Mouse (Mus musculus): ENCODE data around the gene Fiz1.

Fiz1 gene

GRCm38 (mm10) chr7:5014251-5015117 is at the start of gene Fiz1, which contains the start of gene Zfp524:
Fiz1 (minus strand) TSS chr7:5014697.
Zfp524 (plus strand) TSS chr7:5014415.
- DNase-seq (ENCODE audit: low spot score in 2 of 2) = peak; percentile 94

DNA sequence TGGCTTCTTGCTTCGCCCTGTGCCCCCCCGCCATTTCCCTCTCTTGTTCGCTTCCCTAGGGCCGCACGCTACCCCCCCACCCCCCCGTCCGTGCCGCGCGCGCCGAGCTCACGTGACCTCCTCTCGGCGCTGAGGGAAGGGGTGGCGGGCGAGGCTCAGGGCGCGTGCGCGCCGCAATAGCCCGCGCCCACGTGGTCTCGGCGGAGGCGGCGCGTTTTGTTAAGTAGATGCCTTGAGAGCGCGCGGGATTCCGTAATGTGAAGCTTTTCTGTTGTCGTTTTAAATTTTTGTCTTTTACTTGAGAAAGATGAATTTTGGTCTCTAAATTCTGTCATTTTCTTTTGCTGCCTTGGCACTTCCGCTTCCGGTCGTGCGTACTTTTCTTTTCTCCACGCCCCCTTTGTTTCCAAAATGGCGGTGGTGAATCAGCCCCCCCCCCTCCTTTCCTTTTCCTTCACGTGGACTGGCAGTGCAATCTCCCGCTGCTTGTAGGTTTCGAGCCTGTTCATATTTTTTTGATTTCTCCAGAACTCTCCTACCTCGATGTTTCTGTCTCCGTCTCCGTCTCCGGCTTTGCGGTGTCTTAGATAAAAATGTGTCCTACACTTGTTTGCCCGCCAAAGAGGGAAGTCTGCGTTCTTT is 48.0 kb upstream of the Fiz1 start:
- DNase-seq (ENCODE audit: low spot score in 2 of 2) = peak in 1 of 2 experiments; percentile 72

GRCm38 (mm10) chr7:5061774-5062359 is 47.4 kb upstream of the Fiz1 start, which contains the start of gene U2af2:
U2af2 (plus strand) TSS chr7:5062143.
- DNase-seq (ENCODE audit: low spot score in 2 of 2) = peak; percentile 93 to 94

- DNase-seq (ENCODE audit: low spot score in 2 of 2) = peak; percentile 96 to 98
Observed at GRCm38 (mm10) chr7:5060944-5061773, 46.7 kb upstream of the Fiz1 start.

DNA sequence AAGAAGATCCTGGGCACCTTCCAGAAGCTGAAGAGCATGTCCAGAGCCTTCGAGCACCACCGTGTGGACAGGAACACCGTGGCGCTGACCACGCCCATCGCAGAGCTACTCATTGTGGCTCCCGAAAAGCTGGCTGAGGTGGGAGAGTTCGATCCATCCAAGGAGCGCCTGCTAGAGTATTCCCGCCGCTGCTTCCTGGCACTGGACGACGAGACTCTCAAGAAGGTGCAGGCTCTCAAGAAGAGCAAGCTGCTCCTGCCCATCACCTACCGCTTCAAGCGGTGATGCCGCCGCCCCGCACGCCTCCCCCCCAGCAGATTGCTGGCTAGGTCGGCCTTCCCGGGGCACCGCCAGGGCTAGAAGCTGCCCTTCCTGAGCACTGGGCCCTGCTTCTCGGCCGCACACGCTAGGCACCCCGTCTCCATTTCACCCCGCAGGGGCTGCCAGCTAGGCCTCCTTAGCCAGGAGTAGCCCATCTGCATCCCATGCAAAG is 45.8 kb upstream of the Fiz1 start:
- DNase-seq (ENCODE audit: low spot score in 2 of 2) = peak; percentile 66 to 81

GRCm38 (mm10) chr7:5059421-5059820 is 44.9 kb upstream of the Fiz1 start:
- no peak for DNase-seq (ENCODE audit: low spot score in 2 of 2)

- DNase-seq (ENCODE audit: low spot score in 2 of 2) = no peak
Observed at GRCm38 (mm10) chr7:5058631-5059030, 44.1 kb upstream of the Fiz1 start.

DNA sequence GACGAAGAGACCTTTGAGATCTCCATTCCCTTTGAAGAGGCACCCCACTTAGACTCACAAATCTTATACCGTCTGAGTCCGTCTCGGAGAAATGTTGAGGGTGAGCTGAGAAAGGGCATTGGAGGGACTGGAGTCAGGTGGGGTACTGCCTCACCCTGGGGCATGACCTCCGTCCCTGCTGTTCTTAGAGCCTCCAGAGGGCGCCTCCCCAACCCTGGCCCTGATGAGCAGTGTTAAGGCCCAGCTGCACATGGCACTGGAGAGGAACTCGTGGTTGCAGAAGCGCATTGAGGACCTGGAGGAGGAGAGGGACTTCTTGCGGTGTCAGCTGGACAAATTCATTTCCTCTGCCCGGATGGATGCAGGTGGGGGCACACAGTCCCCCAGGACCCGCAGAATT is 43.3 kb upstream of the Fiz1 start:
- DNase-seq (ENCODE audit: low spot score in 2 of 2) = peak in 1 of 2 experiments; percentile 36

DNA sequence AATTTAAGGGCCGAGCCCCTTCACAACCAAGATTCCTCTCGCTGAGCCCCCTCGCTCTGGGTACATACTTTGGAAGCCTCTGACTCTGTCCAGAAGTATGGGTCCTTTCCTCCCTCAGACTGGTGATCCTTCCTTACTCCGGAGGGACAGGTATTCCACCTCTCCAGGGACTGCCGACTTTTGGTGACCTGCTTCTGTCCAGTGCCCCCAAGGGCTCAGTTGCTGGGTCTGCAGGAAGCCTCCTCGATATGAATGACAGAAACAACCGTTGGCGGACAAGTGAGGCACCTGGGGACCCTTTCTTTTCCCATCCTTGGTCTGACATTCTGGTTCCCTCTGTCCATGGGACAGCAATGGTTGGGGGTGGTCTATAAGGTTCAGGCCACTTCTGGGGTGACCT is 42.9 kb upstream of the Fiz1 start:
- no peak for DNase-seq (ENCODE audit: low spot score in 2 of 2)

GRCm38 (mm10) chr7:5056651-5057263 is 42.3 kb upstream of the Fiz1 start:
- DNase-seq (ENCODE audit: low spot score in 2 of 2) = no peak

- no peak for DNase-seq (ENCODE audit: low spot score in 2 of 2)
Observed at GRCm38 (mm10) chr7:5053456-5054179, 39.1 kb upstream of the Fiz1 start.

GRCm38 (mm10) chr7:5052931-5053343 is 38.4 kb upstream of the Fiz1 start:
- no peak for DNase-seq (ENCODE audit: low spot score in 2 of 2)

GRCm38 (mm10) chr7:5052438-5052837 is 37.9 kb upstream of the Fiz1 start:
- no peak for DNase-seq (ENCODE audit: low spot score in 2 of 2)

DNA sequence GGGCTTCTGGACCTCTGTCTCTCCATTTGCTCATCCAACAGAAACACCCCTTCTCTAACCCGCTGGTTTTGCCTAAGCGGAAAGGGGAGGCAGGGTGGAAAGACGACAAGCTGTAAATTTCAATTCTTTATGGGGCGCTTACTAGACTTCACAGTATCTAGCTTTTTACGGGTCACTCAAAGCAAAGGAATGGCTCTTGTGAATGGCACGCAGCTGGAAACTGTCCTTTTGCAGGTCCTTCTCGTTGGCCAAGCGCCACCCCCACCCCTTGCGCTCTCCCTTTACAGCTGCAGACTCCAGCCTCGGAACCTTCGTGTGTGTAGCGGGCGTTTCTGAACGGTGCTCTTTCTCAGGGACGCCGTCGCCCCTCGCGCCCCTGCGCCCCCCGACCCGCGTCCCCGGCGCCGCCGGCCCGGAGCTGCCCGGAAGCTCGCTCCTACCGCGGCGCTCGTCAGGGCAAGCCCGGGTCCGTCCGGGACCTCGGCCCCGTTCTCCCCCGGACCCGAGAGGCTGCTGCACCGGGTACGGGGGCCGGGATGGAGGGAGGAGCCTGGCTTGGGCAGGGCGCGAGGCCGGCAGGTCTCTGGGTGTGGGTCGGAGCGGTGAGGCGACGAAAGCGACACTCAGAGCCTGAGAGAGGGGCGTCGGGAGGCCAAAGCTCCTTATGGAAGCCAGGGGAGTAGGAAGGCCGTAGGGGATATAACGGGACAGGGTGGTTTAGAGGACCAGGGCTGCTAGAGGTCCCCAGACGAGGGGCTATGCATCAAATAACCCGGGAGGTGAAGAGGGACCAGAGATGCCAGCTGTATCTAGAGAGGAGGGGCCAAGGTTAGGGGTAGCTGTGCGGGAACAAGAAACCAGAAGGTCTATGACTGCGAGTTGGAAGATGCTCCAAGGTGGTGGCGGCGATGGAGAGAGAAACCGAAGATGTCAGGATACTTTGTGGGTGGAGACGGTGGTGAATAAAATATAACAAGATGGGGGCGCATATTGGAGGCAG is 37.0 kb upstream of the Fiz1 start, which contains the start of gene Zfp580:
Gene Zfp580 (plus strand): TSS at position 346 of the 1,000 bp plus-strand sequence.
- peak; percentile 43 to 47 for DNase-seq (ENCODE audit: low spot score in 2 of 2)

DNA sequence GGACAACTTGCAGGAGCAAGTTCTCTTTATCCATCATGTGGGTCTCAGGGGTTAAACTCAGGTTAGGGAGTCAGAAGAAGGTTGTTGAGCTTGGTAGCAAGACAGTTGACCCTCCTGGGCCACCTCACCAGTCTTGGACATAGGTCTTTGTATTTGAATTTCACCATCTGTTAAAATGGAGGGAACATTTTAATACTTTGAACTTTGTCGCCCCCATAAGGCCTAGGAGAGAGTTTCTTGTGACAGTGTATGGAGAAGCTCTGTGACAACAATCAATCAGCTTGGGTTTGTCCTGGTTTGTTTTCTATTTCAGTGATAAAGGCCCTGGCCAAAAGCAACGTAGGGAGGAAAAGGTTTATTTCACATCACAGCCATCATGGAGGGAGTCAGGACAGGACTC is 32.8 kb upstream of the Fiz1 start:
- peak; percentile 41 to 63 for DNase-seq (ENCODE audit: low spot score in 2 of 2)

- DNase-seq (ENCODE audit: low spot score in 2 of 2) = no peak
Observed at GRCm38 (mm10) chr7:5046112-5046511, 31.6 kb upstream of the Fiz1 start.

DNA sequence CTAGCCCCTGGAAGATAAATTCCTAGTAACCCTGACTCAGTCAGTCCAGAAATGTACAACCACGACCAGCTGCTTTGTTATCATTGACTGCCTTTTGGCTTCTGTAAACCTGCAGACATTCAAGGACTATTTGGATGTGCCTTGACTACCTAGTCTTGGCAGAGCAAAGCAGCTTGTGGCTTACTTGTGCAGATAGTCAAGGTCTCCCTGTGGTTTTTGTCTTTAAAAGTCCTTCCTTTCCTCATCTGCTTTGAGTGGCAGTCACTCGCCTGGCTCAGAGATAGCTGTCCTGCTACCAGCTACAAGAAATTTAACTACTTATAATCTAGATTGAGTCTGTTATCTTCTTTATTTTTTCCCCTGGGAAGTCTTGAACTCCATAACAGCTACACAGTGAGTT is 30.5 kb upstream of the Fiz1 start:
- DNase-seq (ENCODE audit: low spot score in 2 of 2) = no peak

- no peak for DNase-seq (ENCODE audit: low spot score in 2 of 2)
Observed at GRCm38 (mm10) chr7:5038940-5039339, 24.4 kb upstream of the Fiz1 start.

All from spleen, postnatal 36 days (tissue).